Mouse (Mus musculus) midbrain, embryonic 11.5 days (tissue): ENCODE measurements around the gene Plekhn1. TPM values are rescaled to one million over a fixed set of nuclear protein-coding genes. Genes with fewer than 3 reads are reported as not detected.

Experiments
- ATAC-seq: fragments of 200-750 bp; cut with Nextera tagmentation; 2 replicates; pipeline ENCODE4 v1.8.0; 2017; ENCODE audit warnings: moderate TSS enrichment, moderate library complexity; ENCODE audit not compliant: low FRiP score
- DNase-seq: peaks from one replicate; pipeline ENCODE4 v3.0.0; 2015; ENCODE audit warnings: low spot score; ENCODE audit errors: missing footprints
- H3K27ac ChIP-seq: fragments of 300-500 bp; sonication (generic); 2 replicates; pipeline ENCODE4 v1.5.1; 2014; ENCODE audit warnings: low read depth, low read length
- H3K27me3 ChIP-seq: fragments of 300-500 bp; sonication (generic); 2 replicates; pipeline ENCODE4 v1.6.1; 2014; ENCODE audit warnings: mild to moderate bottlenecking, low read length, moderate library complexity, mixed read lengths; ENCODE audit not compliant: control insufficient read depth, insufficient read depth
- H3K36me3 ChIP-seq: fragments of 300-500 bp; sonication (generic); 2 replicates; pipeline ENCODE4 v1.6.1; 2014; ENCODE audit warnings: mild to moderate bottlenecking, low read length, moderate library complexity, mixed read lengths; ENCODE audit not compliant: control insufficient read depth, insufficient read depth
- H3K4me1 ChIP-seq: fragments of 300-500 bp; sonication (generic); 2 replicates; pipeline ENCODE4 v1.6.1; 2014; ENCODE audit warnings: low read length; ENCODE audit not compliant: control insufficient read depth, insufficient read depth
- H3K4me2 ChIP-seq: fragments of 300-500 bp; sonication (generic); 2 replicates; pipeline ENCODE4 v1.6.1; 2014; ENCODE audit warnings: mild to moderate bottlenecking, moderate library complexity
- H3K4me3 ChIP-seq: fragments of 300-500 bp; sonication (generic); 2 replicates; pipeline ENCODE4 v1.5.1; 2014; ENCODE audit warnings: low read depth, low read length
- H3K9ac ChIP-seq: fragments of 300-500 bp; sonication (generic); 2 replicates; pipeline ENCODE4 v1.6.1; 2014; ENCODE audit warnings: low read length
- H3K9me3 ChIP-seq: fragments of 300-500 bp; sonication (generic); 2 replicates; pipeline ENCODE4 v1.6.1; 2016; ENCODE audit warnings: low read length; ENCODE audit not compliant: control insufficient read depth
- WGBS: fragments of 180-500 bp; shearing (Covaris S2); extraction: QIAGEN DNeasy Blood & Tissue Kit; methylation state at CpG from one replicate; pipeline ENCODE4 v1.1.7; 2014; 5-methylcytosine and 5-hydroxymethylcytosine counted together
- microRNA-seq: library from miRNA; unstranded; fragments of <30 nt; microRNA quantifications from one replicate; pipeline ENCODE4, GENCODE M21; 2017
- polyA plus RNA-seq: library from polyadenylated mRNA; unstranded; fragments of >200 nt; fragmentation: Nextera tagmentation; extraction: Ambion mirVana; gene quantifications from 2 replicates; pipeline ENCODE4 v1.2.1, GENCODE M21; 2014

Plekhn1 gene
- polyA plus RNA-seq, 1 experiment from 2014 or later, result 18.1 TPM

DNA sequence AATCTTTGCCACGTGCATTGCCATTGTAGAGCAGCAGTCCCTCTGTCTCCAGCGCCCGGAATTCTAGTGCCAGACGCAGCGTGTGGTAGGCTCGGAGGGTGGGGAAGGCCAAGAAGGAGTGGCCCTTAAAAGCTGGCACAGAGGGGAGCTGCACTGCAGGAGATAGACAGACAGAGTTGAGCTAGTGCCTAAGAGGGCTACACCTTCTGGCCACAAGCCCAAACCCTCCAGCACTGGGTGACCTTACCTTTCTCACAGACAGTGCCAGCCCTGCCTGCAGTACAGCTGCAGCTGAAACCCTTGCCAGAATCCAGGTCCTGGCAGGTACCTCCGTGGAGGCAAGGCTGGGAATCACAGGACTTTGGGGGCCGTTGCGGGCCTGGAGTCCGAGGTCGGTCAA is 62.8 kb downstream of the Plekhn1 start:
- H3K36me3 ChIP-seq, result peaks cover 68% of the 10 kb centered on the region
- no peak overlapping the region for H3K4me3 ChIP-seq
- H3K4me1 ChIP-seq, result no peaks in the 10 kb centered on the region
- no peak for DNase-seq
- no peak overlapping the region for H3K27ac ChIP-seq
- WGBS, result 96% methylated on average over 11 of the region's 11 CpGs
- H3K9me3 ChIP-seq, result no peaks in the 10 kb centered on the region
- no peak overlapping the region for H3K9ac ChIP-seq
- H3K27me3 ChIP-seq, result no peaks in the 10 kb centered on the region
- no peak for ATAC-seq
- no peak overlapping the region for H3K4me2 ChIP-seq

Small RNA genes lying within 50 kb of the gene (microRNA-seq; reads per million reads assigned to microRNA genes)
- gene Mir7658, result 13.6 reads per million, percentile 33 among the genes with 10 or more reads in this experiment

Other genes starting within 250 kb of the Plekhn1 start
- gene B3galt6, start 242.2 kb downstream of the Plekhn1 start, polyA plus RNA-seq, result 17.2 and 18.8 TPM in 2 replicates
- gene Sdf4, start 242.0 kb downstream of the Plekhn1 start, polyA plus RNA-seq, result 130 and 136 TPM in 2 replicates
- gene Tnfrsf4, start 221.0 kb downstream of the Plekhn1 start, polyA plus RNA-seq, result 0.41 and 1.1 TPM in 2 replicates
- gene Tnfrsf18, start 208.7 kb downstream of the Plekhn1 start, polyA plus RNA-seq, result 0.58 and 0.87 TPM in 2 replicates
- 0.15 TPM in 1 of 2 replicates, not detected in the other for gene Ttll10, start 175.4 kb downstream of the Plekhn1 start, polyA plus RNA-seq
- gene 9430015G10Rik, start 124.9 kb downstream of the Plekhn1 start, polyA plus RNA-seq, result 49.5 and 55.7 TPM in 2 replicates
- 0.54 and 0.75 TPM in 2 replicates for gene Rnf223, start 104.3 kb downstream of the Plekhn1 start, polyA plus RNA-seq
- 62.2 and 68.2 TPM in 2 replicates for gene Agrn, start 37.4 kb downstream of the Plekhn1 start, polyA plus RNA-seq
- gene Isg15, start 34.0 kb downstream of the Plekhn1 start, polyA plus RNA-seq, result 0.25 and 0.30 TPM in 2 replicates
- gene AW011738, start 31.6 kb downstream of the Plekhn1 start, polyA plus RNA-seq, result 2.4 TPM in 2 replicates
- gene Perm1, start 19.0 kb downstream of the Plekhn1 start, polyA plus RNA-seq, result 0.81 and 1.2 TPM in 2 replicates
- 74.3 and 81.9 TPM in 2 replicates for gene Noc2l, start 1.2 kb upstream of the Plekhn1 start, polyA plus RNA-seq
- 2.6 TPM in 2 replicates for gene Samd11, start 20.8 kb upstream of the Plekhn1 start, polyA plus RNA-seq
- not detected in 2 replicates for gene Vmn2r-ps159, start 96.2 kb upstream of the Plekhn1 start, polyA plus RNA-seq